Mouse (Mus musculus) heart, adult 2 months (tissue): Measurements from ENCODE around the gene Arap1. TPM values are rescaled to one million over a fixed set of nuclear protein-coding genes. Genes with fewer than 3 reads are reported as not detected.

Experiments used
- DNase-seq, 2 experiments: peaks; one replicate each; pipeline ENCODE4 v3.0.0; 2021
- H3K27ac ChIP-seq: fragments of 200-600 bp; 2 replicates; pipeline ENCODE4 v1.8.1; 2022
- H3K27me3 ChIP-seq: fragments of 200-500 bp; 2 replicates; pipeline ENCODE4 v1.6.1; 2012; ENCODE audit warnings: mild to moderate bottlenecking, low read length, inconsistent platforms, mixed read lengths; ENCODE audit not compliant: control insufficient read depth, insufficient read depth
- H3K36me3 ChIP-seq: fragments of 200-500 bp; 2 replicates; pipeline ENCODE4 v1.6.1; 2012; ENCODE audit warnings: low read length, inconsistent platforms; ENCODE audit not compliant: control insufficient read depth, insufficient read depth
- H3K4me1 ChIP-seq: fragments of 200-500 bp; 2 replicates; pipeline ENCODE4 v1.6.1; 2011; ENCODE audit warnings: low read length; ENCODE audit not compliant: control insufficient read depth, insufficient read depth
- H3K4me3 ChIP-seq: fragments of 200-600 bp; 2 replicates; pipeline ENCODE4 v1.8.1; 2022
- H3K79me2 ChIP-seq: fragments of 200-500 bp; replicated peaks from 2 replicates; pipeline ENCODE4 v1.6.1; 2012; ENCODE audit warnings: mild to moderate bottlenecking, inconsistent platforms, low read length, moderate library complexity, mixed read lengths; ENCODE audit not compliant: control insufficient read depth, insufficient read depth
- H3K9ac ChIP-seq: fragments of 200-500 bp; 2 replicates; pipeline ENCODE4 v1.6.1; 2012; ENCODE audit warnings: low read depth, mild to moderate bottlenecking, control low read depth, inconsistent platforms, low read length, mixed read lengths
- CTCF ChIP-seq: fragments of 200-600 bp; IDR thresholded peaks from 2 replicates; pipeline ENCODE4 v1.8.1; 2022; ENCODE audit warnings: antibody characterized with exemption, mild to moderate bottlenecking, moderate library complexity
- EP300 ChIP-seq: fragments of 200-500 bp; IDR thresholded peaks from 2 replicates; pipeline ENCODE4 v1.6.1; 2011; ENCODE audit warnings: low read depth, low read length, control low read depth; ENCODE audit not compliant: insufficient read depth
- POLR2A ChIP-seq: fragments of 200-500 bp; IDR thresholded peaks from 2 replicates; pipeline ENCODE4 v1.6.1; 2011; ENCODE audit warnings: mild to moderate bottlenecking, low read depth, low read length, control low read depth; ENCODE audit not compliant: insufficient read depth
- WGBS: fragments of 180-500 bp; shearing (Covaris S2); methylation state at CpG from one replicate; pipeline ENCODE4 v1.1.7; 2018; 5-methylcytosine and 5-hydroxymethylcytosine counted together
- intact Hi-C: fragments of 180-260 bp; cut with DNase I; formaldehyde crosslinking; loops from one replicate; pipeline ENCODE4 v1.15.1; 2025
- polyA plus RNA-seq: library from polyadenylated mRNA; depleted of rRNA; stranded (reverse); fragments of >200 nt; gene quantifications from 2 replicates; pipeline ENCODE4 v1.2.3, GENCODE M21; 2012
- total RNA-seq, 2 experiments: library from RNA; stranded (reverse); gene quantifications; 2 replicates each; pipeline ENCODE4 v1.2.3; 2021

The Arap1 gene
- total and polyA plus RNA-seq, 3 experiments = 30.1 to 55.9 (median 32.6) TPM

GRCm38 (mm10) chr7:101394569-101394968 lies 46.7 kb downstream of the Arap1 start:
- intact Hi-C loops = no loop called here
- 75% methylated on average over 3 of the region's 3 CpGs for WGBS
- H3K36me3 ChIP-seq = no peaks in the 10 kb centered on the region
- no peak for TF ChIP-seq CTCF
- TF ChIP-seq POLR2A = no peak
- H3K79me2 ChIP-seq = no peaks in the 10 kb centered on the region
- H3K27ac ChIP-seq = peak overlapping the region; percentile 81
- no peak for DNase-seq
- H3K4me1 ChIP-seq = peaks cover 16% of the 10 kb centered on the region
- no peaks in the 10 kb centered on the region for H3K27me3 ChIP-seq
- peak overlapping the region; percentile 40 for H3K4me3 ChIP-seq
- peak overlapping the region; percentile 58 for H3K9ac ChIP-seq

DNA sequence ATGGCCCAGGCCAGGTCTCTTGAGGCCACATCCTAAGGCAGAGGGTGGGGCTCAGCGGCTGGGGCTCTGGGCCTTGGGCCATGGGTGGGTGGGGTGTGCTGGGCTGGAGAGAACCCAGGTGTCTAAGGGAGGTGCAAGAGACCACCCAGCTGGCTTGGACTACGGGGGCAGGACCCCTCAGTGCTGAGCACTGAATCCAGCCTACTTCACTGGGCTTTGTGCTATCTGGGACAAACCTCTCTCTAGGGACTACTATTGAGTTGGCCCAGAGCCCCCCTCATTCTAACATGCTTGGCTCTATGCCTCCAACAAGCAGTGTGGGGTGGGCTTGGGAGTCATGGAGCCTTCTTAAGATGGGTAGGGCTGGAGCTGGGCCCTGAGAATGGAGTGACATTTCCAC lies 47.6 kb downstream of the Arap1 start:
- peaks cover 16% of the 10 kb centered on the region for H3K4me1 ChIP-seq
- peak overlapping the region; percentile 81 for H3K27ac ChIP-seq
- TF ChIP-seq CTCF (no peak), POLR2A (no peak), EP300 (no peak)
- H3K79me2 ChIP-seq = no peaks in the 10 kb centered on the region
- H3K9ac ChIP-seq = no peak overlapping the region; the same call in 1 of the 2 replicates
- 54% methylated on average over 2 of the region's 2 CpGs for WGBS
- H3K36me3 ChIP-seq = no peaks in the 10 kb centered on the region
- H3K4me3 ChIP-seq = no peak overlapping the region; the same call in 1 of the 2 replicates
- peak in 1 of 2 experiments; percentile 42 for DNase-seq
- H3K27me3 ChIP-seq = no peaks in the 10 kb centered on the region
- intact Hi-C loops = no loop called here

DNA sequence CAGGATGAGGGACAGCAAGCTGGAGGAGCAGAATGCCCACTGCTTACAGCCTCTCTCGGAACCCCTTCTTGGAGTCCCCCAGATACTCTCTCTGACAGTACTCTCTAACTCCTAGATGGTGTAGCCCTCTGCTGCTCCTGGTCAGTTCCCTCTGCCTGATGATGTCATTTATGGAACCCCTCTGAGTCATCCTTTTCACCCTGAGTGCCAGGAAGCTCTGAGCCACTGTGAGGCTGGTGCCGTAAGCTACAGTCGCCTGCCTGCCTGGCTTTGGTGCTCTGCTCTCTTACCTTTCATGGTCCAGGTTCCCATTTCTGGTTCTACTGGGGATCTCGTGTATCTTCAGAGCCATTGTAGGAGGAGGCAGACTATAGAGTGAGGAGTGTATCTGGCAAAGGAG lies 49.3 kb downstream of the Arap1 start:
- intact Hi-C loops = no loop called here
- Histone ChIP-seq H3K27me3 (no peaks in the 10 kb centered on the region), H3K4me3 (no peak overlapping the region), H3K9ac (no peak overlapping the region), H3K79me2 (no peaks in the 10 kb centered on the region), H3K27ac (no peak overlapping the region), H3K36me3 (no peaks in the 10 kb centered on the region), H3K4me1 (peaks cover 16% of the 10 kb centered on the region)
- WGBS = 90% methylated on average over 4 of the region's 4 CpGs
- DNase-seq = no peak
- TF ChIP-seq CTCF (no peak), EP300 (no peak), POLR2A (no peak)

- WGBS = 86% methylated on average over 7 of the region's 7 CpGs
- Histone ChIP-seq H3K4me3 (no peak overlapping the region), H3K9ac (no peak overlapping the region), H3K27ac (no peak overlapping the region), H3K36me3 (no peaks in the 10 kb centered on the region), H3K4me1 (no peaks in the 10 kb centered on the region), H3K79me2 (no peaks in the 10 kb centered on the region), H3K27me3 (no peaks in the 10 kb centered on the region)
- no peak for DNase-seq
- intact Hi-C loops = no loop called here
- TF ChIP-seq CTCF (no peak), POLR2A (no peak), EP300 (no peak)
Observed at GRCm38 (mm10) chr7:101401510-101401909, 53.6 kb downstream of the Arap1 start.

DNA sequence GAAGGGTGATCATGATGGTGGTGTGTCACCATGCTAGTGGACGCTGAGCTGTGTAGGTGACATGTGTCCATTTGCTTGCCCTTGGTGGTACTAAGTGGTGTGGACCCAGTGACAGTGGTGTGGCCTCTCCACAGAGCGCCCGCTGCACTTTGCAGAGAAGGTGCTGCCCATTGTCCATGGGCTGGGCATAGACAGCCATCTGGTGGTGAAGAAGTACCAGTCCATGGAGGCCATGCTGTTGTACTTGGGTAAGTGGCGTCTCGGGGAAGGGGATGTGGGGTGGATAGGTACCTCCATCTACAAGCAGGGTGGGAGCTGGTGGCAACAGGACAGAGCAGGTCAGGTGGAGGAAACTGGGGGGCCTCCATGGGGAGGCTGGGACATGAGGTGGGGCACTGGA lies 56.0 kb downstream of the Arap1 start:
- TF ChIP-seq POLR2A = no peak
- TF ChIP-seq CTCF = peak; percentile 47
- Histone ChIP-seq H3K27ac (no peak overlapping the region), H3K27me3 (no peaks in the 10 kb centered on the region), H3K36me3 (no peaks in the 10 kb centered on the region), H3K4me1 (no peaks in the 10 kb centered on the region), H3K79me2 (no peaks in the 10 kb centered on the region), H3K9ac (no peak overlapping the region), H3K4me3 (no peak overlapping the region)
- no peak for DNase-seq
- 92% methylated on average over 5 of the region's 5 CpGs for WGBS
- intact Hi-C loops = no loop called here

GRCm38 (mm10) chr7:101410267-101410936 lies 62.5 kb downstream of the Arap1 start, which contains the start of gene Gm45837:
Gene Gm45837 (plus strand): TSS chr7:101410886.
- no peak for DNase-seq
- Histone ChIP-seq H3K36me3 (no peaks in the 10 kb centered on the region), H3K79me2 (no peaks in the 10 kb centered on the region), H3K27ac (no peak within 1 kb of the TSS), H3K9ac (no peak within 1 kb of the TSS), H3K4me3 (no peak within 1 kb of the TSS), H3K4me1 (no peaks in the 10 kb centered on the region; the same call in 1 of the 2 replicates), H3K27me3 (no peaks in the 10 kb centered on the region)
- TF ChIP-seq POLR2A = no peak
- no peak for TF ChIP-seq CTCF
- TF ChIP-seq EP300 = no peak
- intact Hi-C loops = no loop called here
- WGBS = 69% methylated on average over 11 of the region's 11 CpGs
